Mouse (Mus musculus): ENCODE measurements around the gene Atf6. TPM values are rescaled to one million over a fixed set of nuclear protein-coding genes. Genes with fewer than 3 reads are reported as not detected.

The Atf6 gene
- polyA plus RNA-seq, 1 experiment from 2014 or later = 9.3 TPM

GRCm38 (mm10) chr1:170741497-170742246, 125.9 kb downstream of the Atf6 start:
- Histone ChIP-seq H3K4me3 (no peak overlapping the region), H3K36me3 (peaks cover 5% of the 10 kb centered on the region; the same call in 1 of the 2 replicates), H3K9me3 (no peaks in the 10 kb centered on the region), H3K9ac (replicated peaks) (no peak overlapping the region), H3K27me3 (no peaks in the 10 kb centered on the region), H3K27ac (replicated peaks) (no peak overlapping the region), H3K4me1 (no peaks in the 10 kb centered on the region), H3K4me2 (replicated peaks) (no peak overlapping the region)
- WGBS = 82% methylated on average over 5 of the region's 5 CpGs
- ATAC-seq (ENCODE audit: low FRiP score, low read depth) = no peak

- 95% methylated on average over 3 of the region's 3 CpGs for WGBS
- Histone ChIP-seq H3K4me3 (no peak overlapping the region), H3K36me3 (no peaks in the 10 kb centered on the region), H3K27ac (replicated peaks) (no peak overlapping the region), H3K9me3 (no peaks in the 10 kb centered on the region), H3K4me2 (replicated peaks) (no peak overlapping the region), H3K27me3 (no peaks in the 10 kb centered on the region), H3K9ac (replicated peaks) (no peak overlapping the region), H3K4me1 (no peaks in the 10 kb centered on the region)
- ATAC-seq (ENCODE audit: low FRiP score, low read depth) = no peak
These were observed 132.7 kb downstream of the Atf6 start for GRCm38 (mm10) chr1:170734866-170735265.

- H3K4me3 ChIP-seq = no peak overlapping the region
- H3K36me3 ChIP-seq = no peaks in the 10 kb centered on the region
- 93% methylated on average over 2 of the region's 2 CpGs for WGBS
- H3K9me3 ChIP-seq = no peaks in the 10 kb centered on the region
- no peak overlapping the region for H3K4me2 ChIP-seq (replicated peaks)
- H3K9ac ChIP-seq (replicated peaks) = no peak overlapping the region
- H3K4me1 ChIP-seq = no peaks in the 10 kb centered on the region
- H3K27ac ChIP-seq (replicated peaks) = no peak overlapping the region
- ATAC-seq (ENCODE audit: low FRiP score, low read depth) = no peak
- no peaks in the 10 kb centered on the region for H3K27me3 ChIP-seq
These were observed 135.0 kb downstream of the Atf6 start for GRCm38 (mm10) chr1:170732596-170732890.

GRCm38 (mm10) chr1:170731865-170732595, 135.5 kb downstream of the Atf6 start:
- WGBS = 85% methylated on average over 11 of the region's 11 CpGs
- H3K36me3 ChIP-seq = no peaks in the 10 kb centered on the region
- no peak overlapping the region for H3K4me2 ChIP-seq (replicated peaks)
- no peaks in the 10 kb centered on the region for H3K4me1 ChIP-seq
- ATAC-seq (ENCODE audit: low FRiP score, low read depth) = no peak
- H3K9me3 ChIP-seq = no peaks in the 10 kb centered on the region
- no peaks in the 10 kb centered on the region for H3K27me3 ChIP-seq
- no peak overlapping the region for H3K9ac ChIP-seq (replicated peaks)
- no peak overlapping the region for H3K4me3 ChIP-seq
- H3K27ac ChIP-seq (replicated peaks) = no peak overlapping the region

- WGBS = 90% methylated on average over 8 of the region's 8 CpGs
- Histone ChIP-seq H3K9me3 (no peaks in the 10 kb centered on the region), H3K36me3 (no peaks in the 10 kb centered on the region), H3K9ac (replicated peaks) (no peak overlapping the region), H3K4me3 (no peak overlapping the region), H3K27ac (replicated peaks) (no peak overlapping the region), H3K4me2 (replicated peaks) (no peak overlapping the region), H3K4me1 (no peaks in the 10 kb centered on the region), H3K27me3 (no peaks in the 10 kb centered on the region)
- no peak for ATAC-seq (ENCODE audit: low FRiP score, low read depth)
These were observed 138.2 kb downstream of the Atf6 start for GRCm38 (mm10) chr1:170729267-170729962.

- Histone ChIP-seq H3K4me1 (no peaks in the 10 kb centered on the region), H3K4me2 (replicated peaks) (no peak overlapping the region), H3K27ac (replicated peaks) (no peak overlapping the region), H3K27me3 (no peaks in the 10 kb centered on the region), H3K9ac (replicated peaks) (no peak overlapping the region), H3K36me3 (no peaks in the 10 kb centered on the region), H3K4me3 (no peak overlapping the region), H3K9me3 (no peaks in the 10 kb centered on the region)
- no peak for ATAC-seq (ENCODE audit: low FRiP score, low read depth)
- WGBS = 74% methylated on average over 6 of the region's 6 CpGs
These were observed 139.0 kb downstream of the Atf6 start for GRCm38 (mm10) chr1:170728524-170728923.

GRCm38 (mm10) chr1:170721560-170721959, 146.0 kb downstream of the Atf6 start:
- H3K36me3 ChIP-seq = no peaks in the 10 kb centered on the region
- no peaks in the 10 kb centered on the region for H3K9me3 ChIP-seq
- no peak for ATAC-seq (ENCODE audit: low FRiP score, low read depth)
- no peaks in the 10 kb centered on the region for H3K4me1 ChIP-seq
- H3K27me3 ChIP-seq = no peaks in the 10 kb centered on the region
- no peak overlapping the region for H3K27ac ChIP-seq (replicated peaks)
- no peak overlapping the region for H3K4me2 ChIP-seq (replicated peaks)
- WGBS = 91% methylated on average over 5 of the region's 5 CpGs
- no peak overlapping the region for H3K9ac ChIP-seq (replicated peaks)
- H3K4me3 ChIP-seq = no peak overlapping the region

GRCm38 (mm10) chr1:170718133-170718810, 149.3 kb downstream of the Atf6 start:
- Histone ChIP-seq H3K4me1 (no peaks in the 10 kb centered on the region), H3K27me3 (no peaks in the 10 kb centered on the region)

GRCm38 (mm10) chr1:170717241-170717828, 150.2 kb downstream of the Atf6 start:
- Histone ChIP-seq H3K4me2 (replicated peaks) (no peak overlapping the region), H3K27me3 (no peaks in the 10 kb centered on the region), H3K9me3 (no peaks in the 10 kb centered on the region), H3K27ac (replicated peaks) (no peak overlapping the region), H3K4me3 (no peak overlapping the region), H3K9ac (replicated peaks) (no peak overlapping the region), H3K4me1 (no peaks in the 10 kb centered on the region), H3K36me3 (no peaks in the 10 kb centered on the region)
- no peak for ATAC-seq (ENCODE audit: low FRiP score, low read depth)
- WGBS = 92% methylated on average over 3 of the region's 3 CpGs

More at GRCm38 (mm10) chr1:170718133-170718810, 149.3 kb downstream of the Atf6 start:
- H3K4me3 ChIP-seq = no peak overlapping the region
- no peak overlapping the region for H3K4me2 ChIP-seq (replicated peaks)
- no peaks in the 10 kb centered on the region for H3K36me3 ChIP-seq
- whole genome bisulfite sequencing = 77% methylated on average over 8 of the region's 8 CpGs
- H3K9me3 ChIP-seq = no peaks in the 10 kb centered on the region
- no peak for ATAC-seq (ENCODE audit: low FRiP score, low read depth)
- no peak overlapping the region for H3K9ac ChIP-seq (replicated peaks)
- H3K27ac ChIP-seq (replicated peaks) = no peak overlapping the region

GRCm38 (mm10) chr1:170711731-170712130, 155.8 kb downstream of the Atf6 start:
- H3K4me1 ChIP-seq = no peaks in the 10 kb centered on the region
- no peak overlapping the region for H3K9ac ChIP-seq (replicated peaks)
- 90% methylated on average over 7 of the region's 7 CpGs for WGBS

GRCm38 (mm10) chr1:170709969-170710368, 157.6 kb downstream of the Atf6 start:
- Histone ChIP-seq H3K36me3 (0 out of 2 replicates have a peak, but pooled peaks cover 3% of the 10 kb centered on the region), H3K27ac (replicated peaks) (no peak overlapping the region), H3K9me3 (no peaks in the 10 kb centered on the region), H3K4me1 (peaks cover 2% of the 10 kb centered on the region; the same call in 1 of the 2 replicates), H3K9ac (replicated peaks) (no peak overlapping the region), H3K4me2 (replicated peaks) (no peak overlapping the region), H3K4me3 (no peak overlapping the region), H3K27me3 (no peaks in the 10 kb centered on the region)
- WGBS = 93% methylated on average over 3 of the region's 3 CpGs
- no peak for ATAC-seq (ENCODE audit: low FRiP score, low read depth)

More at GRCm38 (mm10) chr1:170711731-170712130, 155.8 kb downstream of the Atf6 start:
- no peaks in the 10 kb centered on the region for H3K27me3 ChIP-seq
- H3K4me2 ChIP-seq (replicated peaks) = no peak overlapping the region
- no peak overlapping the region for H3K27ac ChIP-seq (replicated peaks)
- H3K4me3 ChIP-seq = no peak overlapping the region
- ATAC-seq (ENCODE audit: low FRiP score, low read depth) = no peak
- 0 out of 2 replicates have a peak, but pooled peaks cover 3% of the 10 kb centered on the region for H3K36me3 ChIP-seq
- H3K9me3 ChIP-seq = no peaks in the 10 kb centered on the region

All from midbrain, embryonic 12.5 days (tissue).